Mouse (Mus musculus) thymus, postnatal 10 days (tissue): Measurements from ENCODE around the gene Ankrd13c.

ENCODE experiments used
- DNase-seq, 2 experiments: peaks; one replicate each; pipeline ENCODE4 v3.0.0; 2021; ENCODE audit warnings: low spot score in 2 of 2

Gene Ankrd13c

DNA sequence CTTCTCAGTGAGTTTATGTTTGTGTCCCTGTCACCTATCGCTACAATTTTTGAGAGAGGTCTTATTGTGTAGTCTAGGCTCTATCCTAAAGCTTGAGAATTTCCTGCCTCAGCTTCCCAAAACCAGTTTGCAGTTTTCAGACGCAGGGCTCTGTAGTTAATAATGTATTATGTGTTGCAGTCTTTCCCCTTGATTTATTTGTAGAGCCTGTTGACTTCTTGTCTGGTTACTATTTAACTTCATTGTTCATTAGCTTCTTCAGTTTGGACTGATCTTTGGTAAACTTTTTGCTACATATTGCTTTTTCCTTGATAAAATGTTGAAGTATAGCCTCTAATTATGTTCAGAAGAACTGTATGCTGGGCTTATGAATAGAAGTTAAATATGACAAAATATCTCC lies 5.7 kb downstream of the Ankrd13c start:
- DNase-seq: no peak

- no peak for DNase-seq
Observed at GRCm38 (mm10) chr3:157955466-157955865, 8.4 kb downstream of the Ankrd13c start.

DNA sequence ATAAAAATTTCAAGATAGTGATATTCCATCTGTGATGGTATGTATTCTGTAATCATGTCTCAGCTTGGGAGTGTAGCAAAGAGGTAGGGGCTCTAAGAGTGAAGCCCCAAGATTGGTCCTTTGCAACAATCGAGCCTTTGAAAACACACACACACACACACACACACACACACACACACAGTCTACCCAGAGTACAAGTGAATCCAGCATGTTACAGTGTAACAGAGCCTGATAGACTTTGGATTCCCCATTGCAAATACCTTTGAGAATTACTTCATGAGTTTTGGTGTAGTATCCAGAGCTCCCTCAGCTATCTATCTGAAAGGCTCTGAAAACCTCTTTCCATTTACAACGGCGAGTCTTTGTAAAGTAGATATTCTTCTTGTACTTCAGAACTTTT lies 9.2 kb downstream of the Ankrd13c start:
- no peak for DNase-seq

- no peak for DNase-seq
Observed at GRCm38 (mm10) chr3:157957320-157957719, 10.3 kb downstream of the Ankrd13c start.

GRCm38 (mm10) chr3:157971151-157971550 lies 24.1 kb downstream of the Ankrd13c start:
- DNase-seq: no peak

GRCm38 (mm10) chr3:157973236-157973635 lies 26.2 kb downstream of the Ankrd13c start:
- DNase-seq: no peak

DNA sequence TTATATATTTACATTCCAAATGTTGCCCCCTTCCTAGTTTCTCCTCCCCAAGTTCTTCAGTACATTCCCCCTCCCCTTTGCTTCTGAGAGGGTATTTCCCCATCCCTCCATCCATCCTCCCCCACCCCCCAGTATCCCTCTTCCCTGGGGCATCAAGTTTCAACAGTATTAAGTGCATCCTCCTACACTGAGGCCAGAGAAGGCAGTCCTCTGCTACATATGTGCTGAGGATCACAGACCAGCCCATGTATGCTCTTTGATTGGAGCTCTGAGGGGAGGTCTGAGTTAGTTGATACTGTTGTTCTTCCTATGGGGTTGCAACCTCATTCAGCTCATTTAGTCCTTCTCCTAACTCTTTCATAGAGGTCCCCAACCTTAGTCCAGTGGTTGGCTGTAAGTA lies 32.6 kb downstream of the Ankrd13c start:
- DNase-seq: no peak

DNA sequence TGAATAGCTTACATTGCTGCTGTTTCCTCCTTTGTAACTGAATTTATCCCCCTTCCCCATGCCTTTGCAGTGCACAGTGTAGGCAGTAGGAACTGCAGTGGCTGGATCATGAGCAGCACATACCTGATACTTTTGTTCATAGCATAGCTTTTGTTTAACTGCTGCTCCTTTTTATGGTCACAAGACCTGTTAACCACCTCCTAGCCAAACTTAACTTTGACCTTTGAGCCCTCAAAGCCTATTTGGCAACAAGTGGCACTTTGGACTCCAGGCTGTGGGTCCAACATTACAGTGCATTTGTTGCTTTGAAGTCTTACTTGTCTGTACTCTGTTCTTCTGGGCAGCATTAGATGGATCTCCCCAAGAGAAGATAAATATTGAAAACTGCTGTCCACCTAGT lies 46.3 kb downstream of the Ankrd13c start:
- DNase-seq: no peak

GRCm38 (mm10) chr3:157995726-157996125 lies 48.7 kb downstream of the Ankrd13c start:
- no peak for DNase-seq

DNA sequence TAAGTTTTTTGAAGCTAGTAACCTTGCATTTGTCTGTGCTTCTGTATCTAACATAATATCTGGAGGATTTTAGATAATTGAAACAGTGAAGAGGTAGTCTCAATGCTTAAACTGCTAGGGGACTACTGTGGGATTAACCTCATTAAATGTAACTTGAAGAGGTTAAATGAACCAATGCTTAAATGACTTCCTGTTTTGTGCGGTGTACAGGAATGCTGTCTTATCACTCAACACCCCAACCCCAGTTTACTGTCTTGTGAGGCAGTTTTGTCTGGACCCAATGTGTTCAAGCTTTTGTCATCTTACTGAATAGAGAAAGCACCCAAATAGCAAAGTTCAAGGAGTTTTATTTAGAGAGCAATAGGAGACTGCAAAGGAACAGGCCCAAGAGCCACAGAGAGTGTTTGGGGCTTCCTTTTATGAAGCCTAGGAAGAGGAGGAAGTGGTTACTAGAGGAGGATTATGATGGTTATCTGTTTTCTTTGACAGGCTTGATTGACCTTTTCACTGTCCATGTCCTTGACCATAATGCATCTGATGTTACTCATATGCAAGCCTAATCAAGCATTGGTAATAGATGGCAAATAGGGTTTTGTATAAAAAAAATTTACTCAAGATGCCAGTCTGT lies 51.8 kb downstream of the Ankrd13c start:
- no peak for DNase-seq

- DNase-seq: no peak
Observed at GRCm38 (mm10) chr3:158008647-158009046, 61.6 kb downstream of the Ankrd13c start.

GRCm38 (mm10) chr3:158009762-158010320 lies 62.8 kb downstream of the Ankrd13c start:
- no peak for DNase-seq

- DNase-seq: peak; percentile 77 to 89
Observed at GRCm38 (mm10) chr3:158031371-158031925, 84.4 kb downstream of the Ankrd13c start.

DNA sequence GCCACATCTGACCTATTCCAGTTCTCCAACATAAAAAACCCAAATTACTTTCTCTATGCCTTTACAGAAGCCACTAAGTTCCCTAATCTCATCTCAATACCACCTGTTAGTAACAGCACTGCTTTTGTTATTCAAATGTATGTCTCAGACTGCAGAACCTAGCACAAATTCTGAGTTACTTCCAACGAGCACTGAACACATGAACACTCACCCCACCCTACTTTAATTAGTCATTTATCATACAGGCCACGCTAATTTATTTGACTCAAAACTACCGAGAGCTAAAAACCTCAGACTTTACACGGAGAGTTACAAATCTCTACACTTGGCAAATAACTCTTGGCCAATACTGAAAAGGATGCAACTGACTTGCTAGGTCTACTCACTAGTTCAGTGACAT lies 85.1 kb downstream of the Ankrd13c start:
- DNase-seq: no peak

DNA sequence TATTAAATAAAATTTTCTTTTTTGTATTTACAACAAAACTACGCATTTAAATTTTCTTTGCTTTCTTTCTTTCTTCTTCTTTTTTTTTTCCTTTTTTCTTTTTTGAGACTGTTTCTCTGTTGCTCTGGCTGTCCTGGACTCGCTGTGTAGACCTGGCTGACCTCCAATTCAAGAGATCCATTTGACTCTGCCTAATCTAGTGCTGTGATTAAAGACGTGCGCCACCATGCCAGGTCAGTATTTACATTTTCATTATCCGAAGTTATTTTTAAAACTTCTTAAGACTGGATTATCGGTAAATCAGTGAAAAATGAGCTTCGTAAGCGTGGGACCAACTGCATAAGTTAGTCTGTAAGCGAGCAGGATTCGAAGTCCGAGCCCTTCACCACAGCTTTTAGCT lies 88.8 kb downstream of the Ankrd13c start:
- no peak for DNase-seq

DNA sequence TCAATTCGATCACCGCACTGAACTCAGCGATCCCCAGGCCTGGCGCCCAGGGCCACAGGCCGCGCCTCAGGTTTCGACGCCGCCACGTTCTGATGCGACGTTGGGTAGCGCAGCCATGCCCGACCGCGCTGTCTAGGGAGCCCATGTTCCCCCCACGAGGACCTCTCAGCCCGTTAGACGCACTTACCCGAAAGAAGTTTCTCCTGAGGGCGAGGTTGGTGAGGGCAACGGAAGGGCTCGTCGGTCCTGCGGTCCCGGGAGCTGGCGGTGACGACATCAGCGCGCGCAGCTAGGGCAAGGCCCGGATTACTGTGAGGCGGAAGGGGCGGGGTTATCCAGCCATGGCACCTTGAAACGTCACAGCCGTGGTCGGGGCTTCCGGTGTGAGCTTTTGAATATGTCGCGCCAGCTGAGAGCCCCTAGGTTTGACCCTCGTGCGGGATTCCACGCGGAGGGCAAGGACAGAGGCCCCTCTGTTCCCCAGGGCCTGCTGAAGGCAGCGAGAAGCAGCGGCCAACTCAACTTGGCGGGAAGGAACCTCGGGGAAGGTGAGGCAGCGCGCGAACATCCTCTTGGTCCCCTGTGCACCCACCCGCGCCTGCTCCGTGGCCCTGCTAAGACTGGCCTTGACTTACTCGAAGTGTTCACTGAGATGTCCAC lies 89.4 kb downstream of the Ankrd13c start, which contains the start of the genes Srsf11 and Lrrc40:
Gene Srsf11, minus strand, starts transcription at position 311 of the 660 bp plus-strand sequence.
Gene Lrrc40, plus strand, starts transcription at position 334 of the 660 bp plus-strand sequence.
- peak; percentile 90 to 93 for DNase-seq

GRCm38 (mm10) chr3:158038106-158038505 lies 91.1 kb downstream of the Ankrd13c start:
- no peak for DNase-seq

GRCm38 (mm10) chr3:158040755-158041154 lies 93.7 kb downstream of the Ankrd13c start:
- DNase-seq: no peak

DNA sequence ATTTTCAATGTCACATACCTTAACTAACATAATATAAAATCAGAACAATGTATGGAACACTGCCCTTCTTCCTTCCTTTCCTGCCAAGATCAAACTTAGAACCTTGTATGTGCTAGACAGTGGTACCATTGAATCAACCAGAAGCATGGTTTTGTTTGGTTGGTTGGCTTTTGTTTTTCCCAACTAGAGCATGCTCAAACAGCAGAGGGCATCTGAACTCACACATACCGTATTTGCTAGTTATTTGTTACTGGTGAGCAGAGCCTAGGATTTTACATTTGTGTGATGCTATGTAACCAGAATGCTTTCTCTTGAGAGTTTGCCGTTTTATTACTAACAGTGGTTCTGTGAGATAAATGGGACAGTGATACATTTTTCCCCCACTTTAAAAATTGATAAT lies 102.5 kb downstream of the Ankrd13c start:
- no peak for DNase-seq
